Mouse (Mus musculus) Muller cell, postnatal 12 days (primary cell): ENCODE data around the gene Gkn2.

ENCODE experiments used
- DNase-seq: peaks from one replicate; pipeline ENCODE4 v3.0.0-alpha.2; 2015; ENCODE audit errors: inconsistent ontology term

Gene Gkn2

DNA sequence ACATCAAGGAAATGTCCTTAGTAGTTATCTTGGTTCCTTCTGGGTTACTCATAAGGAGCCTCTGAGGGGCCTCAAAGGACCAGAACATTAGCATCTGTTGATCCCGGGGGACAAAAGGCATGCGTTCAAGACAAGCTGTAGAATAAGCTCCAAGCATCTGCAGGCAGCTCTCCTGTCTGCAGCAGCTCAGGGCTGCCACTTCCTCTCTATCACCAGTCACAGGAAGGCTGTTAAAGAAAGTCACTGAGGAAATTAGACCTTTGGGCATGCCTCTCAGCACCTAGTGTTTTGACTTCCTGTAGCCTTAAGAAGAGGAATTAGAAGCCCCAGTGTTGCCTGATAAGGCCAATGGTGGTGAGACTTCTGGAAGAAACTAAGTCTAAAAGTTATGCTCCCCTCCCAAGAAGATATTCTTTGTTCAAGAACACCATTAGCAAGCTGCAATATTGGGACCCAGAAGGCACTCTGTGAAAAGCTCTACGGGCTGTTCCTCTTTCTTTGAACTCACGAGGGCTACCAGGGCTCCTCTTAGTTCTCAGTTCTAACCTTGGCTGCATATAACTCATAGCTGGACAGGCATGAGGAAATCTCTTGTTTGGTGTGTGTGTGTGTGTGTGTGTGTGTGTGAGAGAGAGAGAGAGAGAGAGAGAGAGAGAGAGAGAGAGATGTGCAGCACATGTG, 26.9 kb downstream of the Gkn2 start:
- no peak for DNase-seq

DNA sequence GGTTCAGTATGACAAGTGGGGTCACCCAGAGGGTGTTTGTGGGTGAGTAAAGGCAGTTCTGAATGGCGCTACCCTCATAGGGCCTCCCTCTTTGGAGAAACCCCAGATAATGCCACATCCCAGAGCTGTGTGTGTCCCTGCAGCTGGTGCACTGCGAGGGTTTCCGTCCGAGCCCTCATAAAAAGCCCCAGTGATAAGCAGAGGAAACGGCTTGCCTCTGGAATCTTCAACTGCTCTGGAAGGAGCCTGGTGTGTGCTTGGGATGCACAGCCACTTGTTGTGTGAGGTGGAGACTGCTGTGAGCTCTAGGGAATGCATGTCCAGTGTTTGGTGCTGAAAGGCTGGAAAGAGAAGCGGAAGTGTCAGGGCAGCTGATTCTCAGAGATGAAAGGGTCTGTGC, 28.3 kb downstream of the Gkn2 start:
- no peak for DNase-seq

DNA sequence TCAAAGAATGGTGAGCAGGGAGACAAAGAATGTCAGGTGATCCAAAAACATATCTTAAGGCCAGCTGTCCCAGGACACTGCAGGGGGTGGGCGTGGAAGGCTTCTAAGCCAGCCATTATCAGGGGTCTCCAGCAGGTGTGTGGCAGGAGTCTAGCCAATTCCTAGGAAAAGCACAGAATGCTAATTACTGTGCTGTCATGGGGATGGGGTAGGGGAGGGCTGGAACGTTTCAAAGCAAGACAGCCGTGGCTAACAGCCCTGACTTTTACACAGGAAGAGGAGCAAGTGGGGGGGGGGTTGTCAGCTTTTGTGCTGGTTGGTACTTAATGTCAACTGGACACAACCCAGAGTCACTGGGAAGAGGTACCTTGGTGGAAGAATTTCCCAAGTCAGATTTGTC, 38.9 kb downstream of the Gkn2 start:
- DNase-seq, result no peak

DNA sequence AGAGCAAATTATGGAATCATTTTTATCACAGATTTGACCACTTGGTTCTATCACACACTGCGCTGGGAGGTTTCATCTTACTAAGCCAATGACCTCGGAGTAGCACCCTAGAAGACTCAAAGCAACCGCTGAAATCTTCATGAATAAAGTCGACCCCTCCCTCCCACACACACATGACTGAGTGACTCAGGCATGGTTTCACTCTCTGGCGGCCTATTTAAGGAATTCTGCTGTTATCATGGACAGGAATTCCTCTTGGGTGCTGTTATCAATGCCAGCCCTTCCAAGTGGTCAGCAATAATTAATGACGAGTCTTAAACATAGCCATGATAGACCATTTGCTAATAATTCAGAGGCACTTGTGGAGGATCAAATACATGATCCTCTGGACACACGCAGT, 49.1 kb downstream of the Gkn2 start:
- DNase-seq, result peak; percentile 11

DNA sequence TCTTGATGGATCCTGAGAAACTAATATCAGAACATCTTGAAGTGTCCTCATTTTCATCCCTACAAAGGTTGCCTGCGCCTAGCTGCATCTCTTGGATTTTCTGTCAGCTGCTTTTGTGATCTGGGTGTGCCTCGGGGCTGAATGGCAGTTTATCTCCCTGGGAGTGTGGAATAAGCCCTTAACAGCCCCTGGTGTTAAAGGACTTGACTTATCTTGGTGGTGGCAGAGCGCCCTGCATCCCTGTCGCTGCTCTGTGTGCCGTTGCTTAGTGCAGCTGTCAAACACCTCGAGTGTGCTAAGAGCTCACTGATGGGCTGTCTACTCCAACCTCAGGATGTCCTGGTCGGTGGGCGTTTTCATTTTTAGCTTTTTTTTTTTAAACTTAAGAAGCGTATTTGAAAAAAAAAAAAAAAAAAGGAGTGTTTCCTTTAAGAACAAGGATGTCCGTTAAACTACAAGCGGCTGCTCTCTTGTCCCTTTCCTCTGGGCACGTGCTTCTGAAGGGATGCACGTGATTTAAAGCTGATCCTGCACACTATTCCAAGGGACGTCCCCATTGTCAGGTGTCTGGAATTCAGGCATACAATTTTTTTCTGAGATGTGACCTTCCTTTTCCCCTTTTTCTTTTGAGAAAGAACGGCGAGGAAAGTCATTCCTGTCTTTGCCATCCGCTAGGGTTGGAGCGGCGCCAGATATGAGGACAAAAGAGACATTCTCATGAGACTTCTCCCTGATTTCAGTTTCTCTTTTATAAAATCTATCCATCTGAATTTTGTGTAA, 51.1 kb downstream of the Gkn2 start:
- peak; percentile 62 for DNase-seq

DNA sequence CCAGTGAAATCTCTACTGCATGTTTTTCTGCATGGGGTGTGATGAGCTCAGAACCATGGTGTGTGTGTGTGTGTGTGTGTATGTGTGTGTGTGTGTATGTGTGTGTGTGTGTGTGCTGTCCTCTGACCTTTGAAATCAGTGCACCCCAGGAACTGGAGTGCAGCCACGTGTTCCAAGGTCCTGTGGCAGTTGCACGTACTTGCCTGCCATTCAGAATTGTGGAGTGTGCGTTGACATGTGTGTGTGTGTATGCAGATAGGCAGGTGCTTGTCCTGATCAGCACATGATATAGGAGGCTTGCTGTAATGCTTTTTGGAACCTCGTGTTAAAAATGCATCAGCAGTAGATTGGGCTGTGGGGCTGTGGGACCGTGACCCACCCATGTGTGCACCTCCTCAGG, 53.8 kb downstream of the Gkn2 start:
- no peak for DNase-seq

DNA sequence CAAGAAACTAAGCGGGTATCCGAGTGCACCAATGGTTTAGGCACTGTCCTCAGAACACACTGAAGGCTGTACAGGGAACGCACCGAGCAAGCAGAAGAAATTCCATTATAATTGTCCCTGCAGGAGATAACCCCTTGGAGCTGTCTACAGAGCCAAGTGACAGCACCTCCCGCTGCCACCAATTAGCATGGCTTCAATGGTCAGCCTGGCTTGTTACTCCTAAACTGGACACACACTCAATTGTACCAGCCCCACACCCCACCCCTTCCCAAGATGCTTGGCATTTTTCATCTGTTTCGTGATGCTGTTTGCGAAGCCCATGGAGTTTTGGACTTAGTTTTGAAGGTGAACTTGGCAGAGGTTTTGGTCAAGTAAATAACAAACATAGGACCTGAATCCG, 54.5 kb downstream of the Gkn2 start:
- peak; percentile 86 for DNase-seq

DNA sequence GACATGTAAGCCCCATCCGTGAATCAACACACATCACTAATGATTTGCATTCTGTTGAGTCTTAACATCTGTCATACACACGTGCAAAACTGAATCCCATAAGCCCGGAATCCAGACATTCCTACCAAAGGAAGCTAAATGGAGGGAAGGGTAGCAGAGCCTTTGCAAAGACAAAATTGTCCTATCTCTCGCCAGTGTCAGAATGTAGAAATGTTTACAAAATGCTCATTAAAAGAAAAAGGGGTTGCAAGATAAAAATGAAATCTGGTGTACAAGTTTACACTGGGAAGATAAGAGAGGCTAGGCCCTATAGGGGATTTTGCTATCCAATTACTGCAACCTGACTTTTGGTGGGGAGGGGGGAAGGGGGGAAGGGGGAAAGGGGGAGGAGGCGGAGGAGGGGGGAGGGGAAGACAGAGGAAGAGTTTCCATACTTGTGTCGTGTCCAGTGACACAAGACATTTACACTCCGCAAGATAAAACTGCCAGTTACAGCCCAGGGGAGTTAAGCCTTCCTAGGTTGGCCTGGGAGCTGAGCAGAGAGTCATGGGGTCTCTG, 55.4 kb downstream of the Gkn2 start, which contains the start of gene Bmp10:
Gene Bmp10, plus strand, starts transcription at position 508 of the 558 bp plus-strand sequence.
- DNase-seq, result no peak
